Mouse (Mus musculus) hindbrain, embryonic 11.5 days (tissue): ENCODE data around the gene Trappc4. TPM values are rescaled to one million over a fixed set of nuclear protein-coding genes. Genes with fewer than 3 reads are reported as not detected.

ENCODE experiments used
- ATAC-seq: fragments of 200-750 bp; cut with Nextera tagmentation; 2 replicates; pipeline ENCODE4 v1.8.0; 2017; ENCODE audit warnings: mild to moderate bottlenecking, moderate TSS enrichment, moderate library complexity; ENCODE audit not compliant: low FRiP score
- DNase-seq: peaks from one replicate; pipeline ENCODE4 v3.0.0-alpha.2; 2015; ENCODE audit warnings: low spot score
- H3K27ac ChIP-seq: fragments of 300-500 bp; sonication (generic); 2 replicates; pipeline ENCODE4 v1.5.1; 2014; ENCODE audit warnings: mild to moderate bottlenecking, low read depth, low read length
- H3K27me3 ChIP-seq: fragments of 300-500 bp; sonication (generic); 2 replicates; pipeline ENCODE4 v1.6.1; 2014; ENCODE audit warnings: mild to moderate bottlenecking, low read length, moderate library complexity, mixed read lengths; ENCODE audit not compliant: control insufficient read depth, insufficient read depth
- H3K36me3 ChIP-seq: fragments of 300-500 bp; sonication (generic); 2 replicates; pipeline ENCODE4 v1.6.1; 2014; ENCODE audit warnings: mild to moderate bottlenecking, low read length, moderate library complexity, mixed read lengths; ENCODE audit not compliant: control insufficient read depth, insufficient read depth
- H3K4me1 ChIP-seq: fragments of 300-500 bp; sonication (generic); replicated peaks from 2 replicates; pipeline ENCODE4 v1.6.1; 2014; ENCODE audit warnings: low read length, mixed read lengths; ENCODE audit not compliant: control insufficient read depth, insufficient read depth
- H3K4me2 ChIP-seq: fragments of 300-500 bp; sonication (generic); replicated peaks from 2 replicates; pipeline ENCODE4 v1.6.1; 2014; ENCODE audit warnings: mild to moderate bottlenecking, low read depth, low read length
- H3K4me3 ChIP-seq: fragments of 300-500 bp; sonication (generic); 2 replicates; pipeline ENCODE4 v1.5.1; 2014; ENCODE audit warnings: low read depth, low read length
- H3K9ac ChIP-seq: fragments of 300-500 bp; sonication (generic); 2 replicates; pipeline ENCODE4 v1.6.1; 2014; ENCODE audit warnings: low read depth, low read length
- H3K9me3 ChIP-seq: fragments of 300-500 bp; sonication (generic); 2 replicates; pipeline ENCODE4 v1.6.1; 2016; ENCODE audit warnings: low read length; ENCODE audit not compliant: control insufficient read depth
- WGBS: fragments of 180-500 bp; shearing (Covaris S2); extraction: QIAGEN DNeasy Blood & Tissue Kit; methylation state at CpG from one replicate; pipeline ENCODE4 v1.1.7; 2014; 5-methylcytosine and 5-hydroxymethylcytosine counted together
- polyA plus RNA-seq: library from polyadenylated mRNA; unstranded; fragments of >200 nt; fragmentation: Nextera tagmentation; extraction: Ambion mirVana; gene quantifications from 2 replicates; pipeline ENCODE4 v1.2.1, GENCODE M21; 2014

Trappc4 gene
- polyA plus RNA-seq, 1 experiment from 2014 or later, result 264 TPM

DNA sequence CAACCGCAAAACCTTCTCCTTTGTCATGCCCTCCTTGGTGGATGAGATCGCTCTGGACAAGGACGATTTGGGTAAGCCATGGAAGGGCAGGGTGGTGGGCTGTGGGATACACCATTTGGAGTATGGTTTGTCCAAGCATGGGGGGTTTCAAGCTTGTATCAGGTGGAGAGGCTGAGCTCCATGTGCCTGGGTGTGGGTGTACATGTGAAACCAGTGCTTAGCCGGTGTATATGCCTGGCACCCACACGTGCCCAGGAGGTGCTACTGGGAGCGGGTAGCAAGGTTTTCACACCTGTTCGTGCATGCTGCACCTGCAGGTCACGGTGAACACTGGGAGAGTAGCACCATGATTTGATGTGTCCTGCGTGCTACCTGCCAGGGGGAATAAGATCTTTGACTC lies 8.8 kb downstream of the Trappc4 start:
- Histone ChIP-seq H3K4me3 (peak overlapping the region; percentile 79; the same call in 1 of the 2 replicates), H3K9me3 (no peaks in the 10 kb centered on the region), H3K27me3 (no peaks in the 10 kb centered on the region), H3K9ac (peak overlapping the region; percentile 13; the same call in 1 of the 2 replicates), H3K4me1 (peaks cover 3% of the 10 kb centered on the region; the same call in 1 of the 2 replicates), H3K4me2 (peak overlapping the region; percentile 95), H3K27ac (peak overlapping the region; percentile 44; the same call in 1 of the 2 replicates), H3K36me3 (no peaks in the 10 kb centered on the region; the same call in 1 of the 2 replicates)
- 86% methylated on average over 9 of the region's 9 CpGs for WGBS
- DNase-seq (no peak), ATAC-seq (no peak)

DNA sequence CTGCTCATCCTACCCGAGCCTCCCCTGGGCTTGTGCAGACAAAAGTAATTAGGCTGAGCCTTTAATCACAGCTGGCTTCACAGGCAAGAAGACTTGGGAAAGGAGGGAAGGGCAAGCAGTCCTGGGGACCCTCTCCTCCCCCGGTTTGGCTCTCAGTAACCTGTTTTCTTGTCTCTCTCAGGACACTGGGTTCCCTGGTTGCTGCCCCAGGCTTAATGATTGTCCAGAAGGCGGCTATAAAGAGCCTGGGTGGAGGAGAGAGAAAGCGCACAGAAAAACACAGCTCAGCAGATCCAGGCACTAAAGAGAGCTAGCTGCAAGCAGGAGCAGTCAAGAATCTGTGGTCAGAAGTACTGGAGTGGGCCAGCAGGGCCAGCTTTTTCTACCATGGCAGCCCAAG lies 9.3 kb downstream of the Trappc4 start:
- ATAC-seq (no peak), DNase-seq (peak; percentile 31)
- no peaks in the 10 kb centered on the region for H3K9me3 ChIP-seq
- 17% methylated on average over 4 of the region's 4 CpGs for WGBS
- peak overlapping the region; percentile 95 for H3K4me2 ChIP-seq
- peaks cover 3% of the 10 kb centered on the region; the same call in 1 of the 2 replicates for H3K4me1 ChIP-seq
- peak overlapping the region; percentile 44; the same call in 1 of the 2 replicates for H3K27ac ChIP-seq
- peak overlapping the region; percentile 79; the same call in 1 of the 2 replicates for H3K4me3 ChIP-seq
- H3K9ac ChIP-seq, result peak overlapping the region; percentile 13; the same call in 1 of the 2 replicates
- H3K27me3 ChIP-seq, result no peaks in the 10 kb centered on the region
- H3K36me3 ChIP-seq, result no peaks in the 10 kb centered on the region

DNA sequence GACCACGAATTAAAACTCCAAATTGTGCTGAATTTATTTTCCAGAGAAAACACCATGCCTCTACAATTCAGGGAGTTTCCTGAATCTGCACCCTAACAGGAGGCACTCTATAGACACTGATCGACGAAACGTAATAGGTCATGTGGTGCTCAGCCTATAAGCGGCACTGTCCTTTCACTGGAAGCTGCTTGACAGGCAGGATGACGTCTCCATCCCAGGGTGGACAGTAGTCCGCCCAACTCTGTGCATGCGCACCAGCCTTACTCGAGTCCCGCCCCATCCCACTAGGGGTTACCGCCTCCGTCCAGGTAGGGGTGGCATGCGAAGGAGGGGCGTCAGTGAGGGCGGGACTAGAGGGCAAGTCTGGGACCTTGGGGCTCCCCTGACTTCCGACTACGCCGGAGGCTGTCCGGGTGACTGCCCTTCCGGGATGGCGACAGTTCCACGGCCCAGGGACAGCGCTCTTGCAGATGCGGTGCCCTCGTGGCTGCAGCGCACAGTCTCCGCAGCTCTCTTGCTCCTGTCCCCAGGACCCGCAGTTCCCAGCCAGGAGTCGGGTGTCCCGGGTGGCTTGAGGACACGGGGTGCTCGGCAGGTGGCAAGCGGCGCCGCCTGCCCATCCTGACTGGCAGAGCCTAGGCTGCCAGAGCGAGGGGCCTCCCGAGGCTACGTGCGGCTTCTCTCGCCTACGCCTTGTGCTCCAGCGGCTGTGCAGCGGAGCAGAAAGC lies 10.6 kb downstream of the Trappc4 start, which contains the start of gene Slc37a4:
TSS of gene Slc37a4 (plus strand) at position 169 of the 728 bp plus-strand sequence.
- peak; percentile 86 for DNase-seq
- Histone ChIP-seq H3K4me2 (peak within 1 kb of the TSS; percentile 95), H3K9ac (peak within 1 kb of the TSS; percentile 80), H3K27ac (peak within 1 kb of the TSS; percentile 77), H3K9me3 (no peaks in the 10 kb centered on the region), H3K27me3 (no peaks in the 10 kb centered on the region), H3K36me3 (no peaks in the 10 kb centered on the region), H3K4me3 (peak within 1 kb of the TSS; percentile 79), H3K4me1 (peaks cover 3% of the 10 kb centered on the region; the same call in 1 of the 2 replicates)
- ATAC-seq, result peak; percentile 99
- under 1% methylated on average over 43 of the region's 43 CpGs for WGBS

DNA sequence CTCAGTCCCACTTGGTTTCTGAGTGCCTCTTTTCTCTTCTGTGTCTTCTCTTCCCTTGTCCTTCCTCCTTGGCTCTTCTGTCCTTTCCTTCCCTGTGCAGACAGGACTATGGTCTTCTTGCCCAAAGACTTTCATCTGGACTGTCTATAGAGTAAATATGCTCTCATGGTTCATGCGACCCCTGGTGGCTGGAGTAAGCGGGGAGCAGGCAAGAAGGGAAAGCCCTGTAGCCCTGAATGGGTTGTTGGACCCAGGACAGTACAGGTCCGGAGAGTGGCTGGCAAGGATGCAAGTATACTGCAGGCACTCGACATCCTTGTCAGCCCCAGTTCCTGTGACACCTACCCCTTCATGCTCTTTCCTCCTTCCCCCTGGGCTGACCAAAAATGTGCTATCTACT lies 15.9 kb downstream of the Trappc4 start:
- Histone ChIP-seq H3K9me3 (no peaks in the 10 kb centered on the region), H3K4me2 (no peak overlapping the region), H3K4me1 (no peaks in the 10 kb centered on the region), H3K27me3 (no peaks in the 10 kb centered on the region), H3K4me3 (no peak overlapping the region), H3K9ac (no peak overlapping the region), H3K27ac (no peak overlapping the region), H3K36me3 (peaks cover 18% of the 10 kb centered on the region)
- DNase-seq (peak; percentile 84), ATAC-seq (0 out of 2 replicates have a peak, but pooled peaks have one; percentile 47)
- WGBS, result 47% methylated on average over 4 of the region's 4 CpGs

DNA sequence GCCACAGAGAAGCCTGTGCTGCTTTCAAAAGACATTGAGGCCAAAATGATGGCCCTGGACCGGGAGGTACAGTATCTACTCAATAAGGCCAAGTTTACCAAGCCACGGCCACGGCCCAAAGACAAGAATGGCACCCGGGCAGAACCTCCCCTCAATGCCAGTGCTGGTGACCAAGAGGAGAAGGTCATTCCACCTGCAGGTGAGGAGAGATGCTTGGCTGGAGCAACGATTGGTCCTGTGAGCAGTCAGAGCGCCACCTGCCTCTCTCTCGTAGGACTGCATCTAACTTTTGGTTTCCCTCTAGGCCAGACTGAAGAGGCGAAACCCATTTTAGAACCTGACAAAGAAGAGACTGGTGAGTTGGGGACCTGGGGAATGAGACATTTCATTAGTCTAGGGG lies 18.1 kb downstream of the Trappc4 start:
- Histone ChIP-seq H3K4me3 (no peak overlapping the region), H3K9me3 (no peaks in the 10 kb centered on the region), H3K9ac (no peak overlapping the region), H3K36me3 (peaks cover 27% of the 10 kb centered on the region), H3K27me3 (no peaks in the 10 kb centered on the region), H3K4me2 (no peak overlapping the region), H3K4me1 (no peaks in the 10 kb centered on the region), H3K27ac (no peak overlapping the region)
- no peak for ATAC-seq
- 61% methylated on average over 8 of the region's 8 CpGs for WGBS
- DNase-seq, result peak; percentile 68

DNA sequence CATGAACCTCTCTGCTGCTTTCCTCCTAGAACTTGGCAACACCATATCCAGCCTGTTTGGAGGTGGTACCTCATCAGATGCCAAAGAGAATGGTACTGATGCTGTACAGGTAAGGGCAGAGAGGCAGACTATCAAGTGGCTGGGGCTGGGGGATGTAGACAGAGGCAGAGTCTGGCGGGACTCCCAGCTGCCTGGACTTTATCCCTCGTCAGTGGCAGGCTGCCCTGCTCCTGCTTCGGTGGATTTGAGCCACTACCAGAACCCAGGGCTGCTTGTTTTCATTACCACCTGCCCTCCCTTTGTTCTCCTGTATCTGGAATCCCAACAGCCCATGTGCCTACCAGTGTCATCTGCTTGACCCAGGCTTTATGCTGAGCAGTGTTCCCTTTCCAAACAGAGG lies 20.2 kb downstream of the Trappc4 start:
- H3K36me3 ChIP-seq, result peaks cover 39% of the 10 kb centered on the region
- no peak for DNase-seq

DNA sequence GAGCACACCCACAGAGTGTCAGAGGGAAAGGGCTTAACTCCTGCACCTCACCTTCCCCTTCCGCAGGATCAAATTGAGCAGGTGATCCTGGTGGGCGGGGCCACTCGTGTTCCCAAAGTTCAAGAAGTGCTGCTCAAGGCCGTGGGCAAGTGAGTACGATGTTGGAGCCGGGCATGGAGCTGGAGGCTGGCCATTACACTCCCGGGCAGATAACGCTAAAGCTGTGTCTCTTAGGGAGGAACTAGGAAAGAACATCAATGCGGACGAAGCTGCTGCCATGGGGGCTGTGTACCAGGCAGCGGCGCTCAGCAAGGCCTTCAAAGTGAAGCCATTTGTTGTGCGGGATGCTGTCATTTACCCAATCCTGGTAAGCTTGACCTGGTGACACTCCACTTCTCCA lies 22.8 kb downstream of the Trappc4 start:
- peaks cover 44% of the 10 kb centered on the region for H3K36me3 ChIP-seq
- no peaks in the 10 kb centered on the region for H3K27me3 ChIP-seq
- DNase-seq (no peak), ATAC-seq (no peak)
- peaks cover 8% of the 10 kb centered on the region; the same call in 1 of the 2 replicates for H3K4me1 ChIP-seq
- H3K4me3 ChIP-seq, result no peak overlapping the region
- no peaks in the 10 kb centered on the region for H3K9me3 ChIP-seq
- no peak overlapping the region for H3K9ac ChIP-seq
- WGBS, result 93% methylated on average over 13 of the region's 13 CpGs
- H3K27ac ChIP-seq, result no peak overlapping the region
- no peak overlapping the region for H3K4me2 ChIP-seq

More for the DNA sequence above, 20.2 kb downstream of the Trappc4 start:
- ATAC-seq, result no peak
- H3K4me2 ChIP-seq, result no peak overlapping the region
- no peak overlapping the region for H3K9ac ChIP-seq
- no peak overlapping the region for H3K4me3 ChIP-seq
- no peaks in the 10 kb centered on the region for H3K9me3 ChIP-seq
- WGBS, result 89% methylated on average over 3 of the region's 3 CpGs
- no peaks in the 10 kb centered on the region for H3K27me3 ChIP-seq
- H3K27ac ChIP-seq, result no peak overlapping the region
- H3K4me1 ChIP-seq, result no peaks in the 10 kb centered on the region

DNA sequence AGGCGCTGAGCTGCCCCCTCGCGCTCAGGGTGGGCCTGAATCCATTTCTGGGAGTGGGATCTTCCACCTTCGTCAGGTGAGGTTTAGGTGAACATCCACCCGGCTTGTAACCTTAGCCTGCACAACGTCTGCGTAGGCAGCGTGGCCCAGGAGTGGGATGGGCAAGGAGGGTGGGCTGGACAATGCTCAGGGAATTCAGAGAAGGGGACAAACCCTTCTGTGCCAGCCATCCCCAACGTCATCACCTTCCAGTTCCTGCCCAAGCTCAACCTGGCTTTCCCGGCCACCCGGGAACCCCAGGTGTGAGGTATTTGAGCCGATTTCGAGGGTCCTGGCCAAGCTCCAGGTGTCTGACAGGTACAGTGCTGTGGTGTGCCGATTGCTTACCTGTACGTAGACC lies 27.5 kb downstream of the Trappc4 start:
- peak overlapping the region; percentile 58 for H3K27ac ChIP-seq
- peaks cover 8% of the 10 kb centered on the region; the same call in 1 of the 2 replicates for H3K4me1 ChIP-seq
- peak overlapping the region; percentile 96 for H3K9ac ChIP-seq
- no peaks in the 10 kb centered on the region for H3K27me3 ChIP-seq
- H3K36me3 ChIP-seq, result peaks cover 24% of the 10 kb centered on the region
- DNase-seq (no peak), ATAC-seq (peak; percentile 51)
- H3K9me3 ChIP-seq, result no peaks in the 10 kb centered on the region
- H3K4me3 ChIP-seq, result peak overlapping the region; percentile 93
- 12% methylated on average over 15 of the region's 15 CpGs for WGBS
- peak overlapping the region; percentile 67 for H3K4me2 ChIP-seq
